Mouse (Mus musculus): ENCODE measurements around the gene Mpv17l2. TPM values are rescaled to one million over a fixed set of nuclear protein-coding genes. Genes with fewer than 3 reads are reported as not detected.

Gene Mpv17l2
- polyA plus RNA-seq, 1 experiment from 2014 or later = 52.2 TPM

DNA sequence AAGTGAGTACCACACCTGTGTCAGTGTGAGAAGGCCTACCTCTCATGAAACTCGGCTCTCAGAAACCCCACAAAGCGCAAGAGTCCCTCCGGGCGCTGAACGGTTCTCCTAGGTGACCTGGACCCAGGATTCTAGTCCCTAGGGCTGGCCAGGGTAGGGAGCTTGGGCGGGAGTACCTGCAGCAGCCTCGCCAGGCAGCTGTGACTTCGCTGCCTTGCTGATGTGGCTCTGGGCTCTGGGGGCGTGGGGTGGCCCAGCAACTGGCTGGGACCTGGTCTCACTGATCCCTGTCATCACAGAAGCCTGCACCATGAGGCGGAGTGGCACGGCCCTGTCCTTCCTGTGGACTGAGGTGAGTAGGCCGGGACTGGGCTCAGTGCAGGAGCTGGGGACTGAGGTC, 36.5 kb downstream of the Mpv17l2 start:
- H3K27ac ChIP-seq = peak overlapping the region; percentile 73
- H3K9me3 ChIP-seq (replicated peaks) = no peaks in the 10 kb centered on the region
- H3K27me3 ChIP-seq (replicated peaks) = peaks cover 59% of the 10 kb centered on the region
- H3K4me1 ChIP-seq = peaks cover 9% of the 10 kb centered on the region; the same call in 1 of the 2 replicates
- no peak overlapping the region; the same call in 1 of the 2 replicates for H3K9ac ChIP-seq
- 64% methylated on average over 12 of the region's 12 CpGs for WGBS (ENCODE audit: insufficient replicate concordance)
- no peak overlapping the region for H3K4me2 ChIP-seq
- H3K36me3 ChIP-seq = no peaks in the 10 kb centered on the region
- no peak overlapping the region for H3K4me3 ChIP-seq
- ATAC-seq = 0 out of 2 replicates have a peak, but pooled peaks have one; percentile 1

DNA sequence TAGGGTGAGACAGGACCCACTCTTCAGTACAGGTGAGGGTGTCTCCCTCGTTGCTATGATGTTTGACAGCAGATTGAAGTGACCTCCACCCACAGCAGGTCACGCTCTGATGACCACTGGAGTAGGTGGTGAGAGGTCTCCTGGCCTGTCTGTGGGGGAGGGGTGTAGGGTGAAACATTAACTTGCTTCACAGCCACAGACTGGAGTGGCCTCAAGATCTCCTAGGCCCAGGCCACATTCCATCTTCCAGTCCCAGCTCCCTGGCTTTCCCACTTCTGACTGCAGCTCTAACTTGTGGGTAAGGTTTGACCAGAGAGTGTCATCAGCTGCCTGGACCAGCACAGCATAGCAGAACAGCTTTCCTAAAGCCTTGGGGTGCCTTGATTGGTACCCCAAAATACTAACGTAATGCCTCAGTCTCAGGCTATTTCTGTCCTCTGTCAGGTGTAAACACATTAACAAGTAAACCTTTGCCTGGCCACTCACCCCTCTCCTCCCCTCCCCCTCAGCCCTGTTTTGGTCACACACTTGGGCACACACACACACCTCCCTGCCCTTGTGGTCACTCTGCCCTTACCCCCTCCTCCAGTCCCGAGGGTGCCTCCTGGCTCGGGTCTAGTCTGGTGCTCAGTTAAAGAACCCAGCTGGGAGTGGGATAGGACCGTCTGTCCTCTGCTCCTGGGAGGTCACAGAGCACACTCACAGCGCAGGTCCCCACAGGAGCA, 37.1 kb downstream of the Mpv17l2 start, which contains the start of gene Pde4c:
Pde4c (plus strand) TSS at position 235 of the 725 bp plus-strand sequence.
- WGBS (ENCODE audit: insufficient replicate concordance) = 50% methylated on average over 7 of the region's 7 CpGs
- H3K4me3 ChIP-seq = no peak within 1 kb of the TSS
- H3K9me3 ChIP-seq (replicated peaks) = no peaks in the 10 kb centered on the region
- H3K4me2 ChIP-seq = no peak within 1 kb of the TSS; the same call in 1 of the 2 replicates
- peaks cover 54% of the 10 kb centered on the region for H3K27me3 ChIP-seq (replicated peaks)
- peak within 1 kb of the TSS; percentile 73 for H3K27ac ChIP-seq
- ATAC-seq = peak; percentile 52
- no peak within 1 kb of the TSS; the same call in 1 of the 2 replicates for H3K9ac ChIP-seq
- no peaks in the 10 kb centered on the region for H3K36me3 ChIP-seq
- peaks cover 9% of the 10 kb centered on the region; the same call in 1 of the 2 replicates for H3K4me1 ChIP-seq

DNA sequence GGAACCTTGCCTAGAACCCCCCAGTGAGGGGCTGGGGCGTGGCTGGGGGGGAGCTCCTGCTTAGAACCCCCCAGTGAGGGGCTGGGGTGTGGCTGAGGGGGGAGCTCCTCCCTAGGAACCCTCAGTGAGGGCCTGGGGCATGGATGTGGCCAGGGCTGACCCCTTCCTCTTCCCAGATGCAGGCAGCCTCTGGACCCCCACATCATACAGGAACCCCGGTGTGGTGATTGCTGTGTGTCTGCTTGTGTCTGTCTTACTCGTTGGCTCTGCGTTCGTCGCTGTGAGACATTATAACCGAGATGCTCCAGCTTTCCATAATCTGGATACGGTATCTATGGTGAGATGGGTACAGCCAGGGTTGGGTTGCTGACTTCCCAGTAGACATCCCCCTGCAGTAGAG, 39.1 kb downstream of the Mpv17l2 start:
- Histone ChIP-seq H3K4me2 (no peak overlapping the region), H3K4me1 (peaks cover 3% of the 10 kb centered on the region; the same call in 1 of the 2 replicates), H3K9me3 (replicated peaks) (no peaks in the 10 kb centered on the region), H3K4me3 (no peak overlapping the region), H3K27me3 (replicated peaks) (peaks cover 54% of the 10 kb centered on the region), H3K9ac (no peak overlapping the region), H3K27ac (no peak overlapping the region), H3K36me3 (no peaks in the 10 kb centered on the region)
- ATAC-seq = no peak
- 74% methylated on average over 8 of the region's 8 CpGs for WGBS (ENCODE audit: insufficient replicate concordance)

DNA sequence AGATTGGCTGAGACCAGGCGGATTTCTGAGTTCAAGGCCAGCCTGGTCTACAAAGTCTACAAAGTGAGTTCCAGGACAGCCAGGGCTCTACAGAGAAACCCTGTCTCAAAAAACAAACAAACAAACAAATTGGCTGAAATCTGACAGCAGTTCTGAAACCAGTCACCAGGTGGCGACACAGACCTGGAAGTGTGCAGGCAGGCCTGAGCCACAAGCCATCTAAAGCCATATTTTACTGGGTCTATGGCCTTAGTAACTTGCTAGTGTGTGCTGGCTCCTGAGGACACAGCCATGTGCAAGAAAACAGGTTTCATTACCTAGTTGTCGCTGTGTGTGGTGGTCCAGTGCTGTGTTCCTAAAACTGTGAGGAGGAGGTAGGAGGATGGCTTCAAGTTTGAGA, 40.0 kb downstream of the Mpv17l2 start:
- Histone ChIP-seq H3K4me2 (no peak overlapping the region), H3K9ac (no peak overlapping the region), H3K4me1 (peaks cover 3% of the 10 kb centered on the region; the same call in 1 of the 2 replicates), H3K4me3 (no peak overlapping the region), H3K9me3 (replicated peaks) (no peaks in the 10 kb centered on the region), H3K27ac (no peak overlapping the region), H3K36me3 (no peaks in the 10 kb centered on the region), H3K27me3 (replicated peaks) (peaks cover 49% of the 10 kb centered on the region)
- WGBS (ENCODE audit: insufficient replicate concordance) = 5% methylated on average over 3 of the region's 3 CpGs
- no peak for ATAC-seq

DNA sequence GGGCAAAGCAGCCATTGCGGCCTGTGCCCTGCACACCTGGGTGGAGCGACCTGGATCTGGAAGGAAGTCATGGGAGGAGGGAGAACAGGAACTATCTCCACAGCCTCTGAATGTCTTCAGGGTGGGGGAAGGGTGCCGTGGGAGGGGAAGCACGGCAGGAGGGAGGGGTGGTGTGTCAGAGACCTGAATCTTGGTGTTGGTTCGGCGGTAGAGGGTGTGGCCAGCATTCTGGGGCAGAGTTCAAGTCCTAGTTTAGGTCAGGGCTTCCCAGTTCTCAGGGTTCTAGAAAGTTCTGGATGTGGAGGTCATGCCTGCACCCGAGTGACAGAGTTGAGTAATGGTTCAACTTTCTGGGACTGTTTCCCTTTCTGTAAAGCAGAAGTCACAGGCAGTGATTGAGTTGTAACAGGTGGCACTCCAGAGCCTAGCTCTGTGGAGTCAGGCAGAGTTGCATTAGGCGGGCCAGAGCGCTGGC, 40.9 kb downstream of the Mpv17l2 start:
- no peak for ATAC-seq
- WGBS (ENCODE audit: insufficient replicate concordance) = 36% methylated on average over 9 of the region's 9 CpGs
- no peak overlapping the region for H3K4me2 ChIP-seq

DNA sequence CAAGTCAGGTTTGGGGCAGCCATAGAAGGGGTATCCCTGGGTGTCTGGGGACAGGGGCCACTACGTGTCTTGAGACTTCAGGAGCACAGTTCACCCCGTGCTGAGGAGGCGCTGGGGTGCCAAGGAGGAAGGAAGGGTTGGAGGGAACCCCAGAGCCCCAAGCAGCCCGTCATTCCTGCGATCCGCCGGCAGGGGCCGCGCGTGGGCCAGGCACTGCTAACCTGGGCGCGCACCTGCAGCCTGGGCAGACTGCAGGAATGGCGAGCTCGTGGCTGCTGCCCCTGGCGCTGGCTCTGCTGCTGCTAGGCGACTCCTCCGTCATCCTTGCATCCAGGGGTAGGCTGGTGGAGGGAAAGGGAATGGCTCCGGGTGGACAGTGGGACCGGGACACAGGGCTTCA, 42.4 kb downstream of the Mpv17l2 start, which contains the start of gene Gm3336:
Gm3336 (plus strand) TSS at position 247 of the 400 bp plus-strand sequence.
- Histone ChIP-seq H3K9ac (no peak within 1 kb of the TSS), H3K4me3 (no peak within 1 kb of the TSS), H3K27me3 (replicated peaks) (peaks cover 36% of the 10 kb centered on the region), H3K4me2 (peak within 1 kb of the TSS; percentile 20; the same call in 1 of the 2 replicates), H3K36me3 (no peaks in the 10 kb centered on the region), H3K9me3 (replicated peaks) (no peaks in the 10 kb centered on the region), H3K27ac (no peak within 1 kb of the TSS), H3K4me1 (peaks cover 3% of the 10 kb centered on the region; the same call in 1 of the 2 replicates)
- WGBS (ENCODE audit: insufficient replicate concordance) = 3% methylated on average over 19 of the region's 19 CpGs
- peak; percentile 35 for ATAC-seq

More for the DNA sequence above, 40.9 kb downstream of the Mpv17l2 start:
- Histone ChIP-seq H3K4me1 (peaks cover 3% of the 10 kb centered on the region; the same call in 1 of the 2 replicates), H3K27me3 (replicated peaks) (peaks cover 48% of the 10 kb centered on the region), H3K9me3 (replicated peaks) (no peaks in the 10 kb centered on the region), H3K27ac (no peak overlapping the region), H3K4me3 (no peak overlapping the region), H3K9ac (no peak overlapping the region), H3K36me3 (no peaks in the 10 kb centered on the region)

DNA sequence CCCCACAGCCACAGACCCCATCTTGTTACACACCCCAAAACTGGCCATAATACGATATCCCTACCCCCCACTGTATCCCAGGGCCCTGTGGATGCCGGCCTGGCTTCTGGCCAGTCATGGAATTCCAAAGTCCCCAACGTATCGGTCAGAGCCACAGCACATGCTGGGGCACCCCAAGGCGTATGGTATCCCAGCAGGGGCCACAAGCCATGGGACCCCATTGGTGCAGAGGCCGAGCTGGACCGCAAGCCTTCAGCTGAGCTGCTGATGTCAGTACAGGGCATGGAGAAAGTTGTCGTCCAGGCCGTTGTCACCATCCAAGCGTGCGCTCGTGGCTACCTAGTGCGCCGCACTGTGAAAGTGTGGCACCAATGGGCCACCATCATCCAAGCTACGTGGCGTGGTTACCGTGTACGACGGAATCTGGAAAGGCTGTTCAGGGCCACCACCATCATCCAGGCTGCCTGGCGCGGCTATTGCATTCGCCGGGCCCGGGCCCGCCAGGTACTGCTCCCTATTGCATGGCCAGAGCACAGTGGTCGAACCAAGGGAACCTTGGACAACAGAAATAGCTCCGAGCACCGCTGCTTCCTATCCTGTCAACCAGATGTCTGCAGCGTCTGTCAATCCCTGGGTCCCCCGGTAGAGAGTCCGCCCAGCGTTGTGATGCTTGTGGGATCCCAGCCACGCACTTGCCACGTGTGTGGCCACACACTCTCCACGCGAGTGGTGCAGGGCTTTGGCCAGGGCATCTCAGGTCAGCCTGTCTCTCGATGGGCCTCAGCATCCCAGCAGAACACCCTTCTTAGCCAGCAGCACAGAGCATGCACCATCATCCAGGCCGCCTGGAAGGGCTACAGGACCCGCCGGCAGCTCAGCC, 44.0 kb downstream of the Mpv17l2 start:
- 68% methylated on average over 40 of the region's 40 CpGs for WGBS (ENCODE audit: insufficient replicate concordance)
- H3K27ac ChIP-seq = no peak overlapping the region
- peaks cover 36% of the 10 kb centered on the region for H3K27me3 ChIP-seq (replicated peaks)
- no peaks in the 10 kb centered on the region for H3K9me3 ChIP-seq (replicated peaks)
- no peaks in the 10 kb centered on the region for H3K36me3 ChIP-seq
- peaks cover 3% of the 10 kb centered on the region; the same call in 1 of the 2 replicates for H3K4me1 ChIP-seq
- no peak overlapping the region for H3K9ac ChIP-seq
- no peak overlapping the region for H3K4me2 ChIP-seq
- no peak for ATAC-seq
- H3K4me3 ChIP-seq = no peak overlapping the region

DNA sequence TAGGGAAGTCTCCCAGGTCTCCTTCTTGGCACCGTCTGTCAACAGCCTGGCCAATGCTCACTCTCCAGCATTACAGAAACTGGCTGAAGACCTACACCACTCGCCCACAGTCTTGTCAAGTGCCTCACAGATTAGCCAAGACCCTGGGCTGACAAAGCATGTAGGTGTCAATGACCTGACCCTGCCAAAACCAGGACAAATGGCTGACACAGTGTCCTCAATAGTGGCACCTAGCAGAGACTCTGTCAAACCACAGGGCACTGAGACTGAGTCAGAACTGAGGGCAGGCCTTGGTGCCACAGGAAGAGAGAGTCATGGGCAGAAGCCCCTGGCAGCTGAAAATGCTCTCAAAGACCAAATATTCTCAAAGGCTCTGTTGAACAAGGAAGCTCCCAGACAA, 45.7 kb downstream of the Mpv17l2 start:
- H3K27ac ChIP-seq = no peak overlapping the region
- H3K9me3 ChIP-seq (replicated peaks) = no peaks in the 10 kb centered on the region
- H3K4me1 ChIP-seq = peaks cover 3% of the 10 kb centered on the region; the same call in 1 of the 2 replicates
- no peak for ATAC-seq
- H3K4me3 ChIP-seq = no peak overlapping the region
- no peak overlapping the region for H3K4me2 ChIP-seq
- H3K36me3 ChIP-seq = no peaks in the 10 kb centered on the region
- peaks cover 43% of the 10 kb centered on the region for H3K27me3 ChIP-seq (replicated peaks)
- WGBS (ENCODE audit: insufficient replicate concordance) = 38% methylated on average over 2 of the region's 2 CpGs
- H3K9ac ChIP-seq = no peak overlapping the region

DNA sequence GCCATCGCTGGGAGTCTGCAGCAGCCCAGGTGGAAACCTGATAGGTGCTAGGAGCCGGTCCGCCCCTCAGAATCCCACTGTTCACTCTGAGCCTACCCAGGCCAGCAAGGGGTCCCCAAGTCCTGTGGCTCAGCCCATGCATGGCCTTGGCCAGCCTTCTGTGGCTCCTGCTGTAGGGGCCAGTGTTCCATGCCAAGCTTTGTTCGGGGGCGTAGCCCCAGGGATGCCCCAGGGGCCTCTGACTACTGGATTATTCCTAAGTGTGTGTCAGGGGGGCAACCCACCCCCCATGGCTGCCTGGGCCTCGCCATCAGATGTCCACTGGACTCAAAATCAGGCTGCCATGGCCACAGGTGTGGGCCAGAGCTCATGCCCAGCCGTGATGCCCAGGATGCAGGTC, 46.8 kb downstream of the Mpv17l2 start:
- H3K9me3 ChIP-seq (replicated peaks) = no peaks in the 10 kb centered on the region
- H3K27me3 ChIP-seq (replicated peaks) = peaks cover 41% of the 10 kb centered on the region
- H3K27ac ChIP-seq = no peak overlapping the region
- ATAC-seq = no peak
- 62% methylated on average over 7 of the region's 7 CpGs for WGBS (ENCODE audit: insufficient replicate concordance)
- no peak overlapping the region for H3K4me2 ChIP-seq
- H3K36me3 ChIP-seq = no peaks in the 10 kb centered on the region
- H3K4me1 ChIP-seq = peaks cover 3% of the 10 kb centered on the region; the same call in 1 of the 2 replicates
- no peak overlapping the region for H3K4me3 ChIP-seq
- H3K9ac ChIP-seq = no peak overlapping the region

DNA sequence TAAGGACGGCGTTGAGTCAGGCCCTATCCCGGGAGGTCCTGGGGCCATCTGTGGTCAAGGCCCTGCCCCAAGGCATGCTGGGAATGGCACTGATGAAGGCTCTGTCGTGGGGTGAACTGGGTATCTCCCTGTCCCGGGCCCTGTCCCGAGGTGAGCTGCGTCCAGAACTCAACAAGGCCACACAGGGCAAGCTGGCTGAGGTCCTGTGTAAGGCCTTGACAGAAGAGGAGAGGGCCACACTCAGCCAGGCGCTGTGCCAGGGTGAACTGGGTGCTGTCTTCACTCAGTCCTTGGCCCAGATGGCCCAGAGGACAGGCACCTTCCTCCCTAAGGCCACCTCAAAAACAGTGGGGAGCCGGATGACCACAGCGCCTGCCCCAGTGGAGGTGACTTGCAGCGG, 49.7 kb downstream of the Mpv17l2 start:
- Histone ChIP-seq H3K4me3 (no peak overlapping the region), H3K9ac (no peak overlapping the region), H3K36me3 (no peaks in the 10 kb centered on the region), H3K4me2 (no peak overlapping the region), H3K27me3 (replicated peaks) (peaks cover 22% of the 10 kb centered on the region), H3K4me1 (no peaks in the 10 kb centered on the region), H3K27ac (no peak overlapping the region), H3K9me3 (replicated peaks) (no peaks in the 10 kb centered on the region)
- 66% methylated on average over 11 of the region's 11 CpGs for WGBS (ENCODE audit: insufficient replicate concordance)
- no peak for ATAC-seq

DNA sequence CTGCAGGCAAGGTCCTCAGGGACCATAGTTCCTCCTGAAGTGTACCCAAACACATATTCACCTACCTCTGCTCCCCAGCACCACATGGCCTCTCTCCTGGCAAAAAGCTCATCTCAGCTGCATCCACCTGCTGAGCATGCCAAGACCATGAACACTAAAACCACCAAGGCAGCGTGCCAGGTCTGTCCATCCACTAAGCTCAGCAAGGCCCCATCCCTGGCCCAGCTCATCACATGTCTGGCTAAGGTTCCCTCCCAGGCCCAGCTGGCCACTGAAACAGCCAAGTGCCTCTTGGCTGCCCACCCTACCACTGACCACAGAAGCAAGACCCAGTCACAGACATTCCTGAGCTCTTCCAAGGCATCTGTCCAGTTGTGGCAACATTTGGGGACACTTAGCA, 50.5 kb downstream of the Mpv17l2 start:
- Histone ChIP-seq H3K36me3 (no peaks in the 10 kb centered on the region), H3K9me3 (replicated peaks) (no peaks in the 10 kb centered on the region), H3K9ac (no peak overlapping the region), H3K4me2 (no peak overlapping the region), H3K4me3 (no peak overlapping the region), H3K27ac (no peak overlapping the region), H3K4me1 (no peaks in the 10 kb centered on the region), H3K27me3 (replicated peaks) (peaks cover 19% of the 10 kb centered on the region)
- WGBS (ENCODE audit: insufficient replicate concordance) = 63% methylated on average over 1 of the region's 1 CpGs
- ATAC-seq = no peak
